Mouse (Mus musculus): Measurements from ENCODE around the gene Tlr9.

DNA sequence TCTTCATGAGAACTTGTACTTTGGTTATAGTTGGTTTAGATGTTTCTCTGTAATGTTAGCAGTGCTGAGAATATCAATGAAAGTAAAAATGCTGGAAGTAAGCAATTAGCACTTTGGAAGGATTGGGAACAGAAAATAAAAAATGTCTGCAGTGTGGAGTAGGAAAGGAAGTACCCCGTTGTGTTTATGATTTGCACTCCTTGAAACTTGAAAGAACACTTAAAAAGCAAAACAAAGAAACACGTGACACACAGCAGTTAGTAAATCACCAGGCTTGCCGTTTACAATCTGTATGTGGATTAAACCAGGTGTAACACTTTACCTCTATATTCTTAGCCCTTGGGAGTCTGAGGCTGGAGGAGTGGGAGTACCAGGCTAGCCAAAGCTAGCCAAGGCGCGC lies 45.6 kb upstream of the Tlr9 start:
- no peak for TF ChIP-seq POLR2A (IDR thresholded peaks at IDR 0.05; ENCODE audit: low read depth, low read length)
- no peak for TF ChIP-seq CTCF (conservative IDR thresholded peaks at IDR 0.05; ENCODE audit: insufficient read depth, insufficient read length, low read depth, low read length)

Measured in kidney, adult 2 months (tissue).